Mouse (Mus musculus) small intestine, adult 2 months (tissue): Measurements from ENCODE around the gene Wdr41.

Source experiments
- CTCF ChIP-seq: fragments of 200-500 bp; IDR thresholded peaks from 2 replicates; pipeline ENCODE4 v1.5.1; 2012; ENCODE audit warnings: low read depth, mild to moderate bottlenecking, control low read depth, inconsistent platforms, low read length, moderate library complexity, mixed read lengths; ENCODE audit not compliant: insufficient replicate concordance, insufficient read length; ENCODE audit errors: extremely low read depth
- POLR2A ChIP-seq: fragments of 200-500 bp; IDR thresholded peaks from 2 replicates; pipeline ENCODE4 v1.6.1; 2012; ENCODE audit warnings: low read depth, mild to moderate bottlenecking, control low read depth, inconsistent platforms, low read length, moderate library complexity

DNA sequence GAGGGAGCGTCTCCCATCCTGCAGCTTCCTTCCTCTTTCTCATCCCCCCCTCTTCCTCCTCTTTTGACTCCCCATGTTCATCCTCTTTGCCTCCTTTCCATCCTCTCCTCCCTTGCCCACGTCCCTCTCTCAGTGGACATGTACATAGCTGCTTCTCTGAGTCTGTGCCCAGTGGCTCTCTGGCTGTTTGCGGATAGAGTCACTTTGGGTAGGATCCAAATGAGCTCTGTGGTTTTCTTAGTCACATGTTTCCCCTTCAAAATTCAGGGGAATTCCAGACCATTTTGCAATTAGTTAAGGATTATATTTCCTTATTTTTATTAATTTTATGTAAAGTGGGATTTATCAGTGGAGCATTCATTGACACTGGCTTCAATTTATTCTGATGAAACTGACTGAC is 48.1 kb upstream of the Wdr41 start:
- TF ChIP-seq CTCF (no peak), POLR2A (no peak)
